Mouse (Mus musculus): ENCODE results near the gene Orc2. TPM values are rescaled to one million over a fixed set of nuclear protein-coding genes. Genes with fewer than 3 reads are reported as not detected.

Orc2 gene
- total and polyA plus RNA-seq, 3 experiments: 56.6 to 233 (median 78.5) TPM

DNA sequence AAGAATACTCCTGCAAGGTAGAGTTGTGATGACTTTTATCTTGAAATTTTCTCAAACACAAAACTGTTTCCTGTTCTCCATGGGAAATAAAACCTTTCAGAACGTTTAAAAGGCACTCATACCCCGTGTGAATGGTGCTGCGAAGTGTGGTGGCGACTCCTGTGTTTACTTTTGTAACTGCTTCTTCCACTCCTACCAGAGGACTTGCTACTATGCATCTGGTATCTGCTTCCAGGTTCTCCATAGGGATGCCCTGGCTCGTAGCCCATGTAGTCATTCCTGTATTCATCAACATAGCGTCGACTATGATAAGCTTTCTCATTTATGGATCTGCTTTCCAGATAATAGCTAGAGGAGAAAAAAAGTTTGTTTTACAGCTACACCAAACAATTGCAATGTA is 83.9 kb downstream of the Orc2 start:
- Histone ChIP-seq H3K4me3 (ENCODE audit: control insufficient read depth in 1 of 2, insufficient read depth in 1 of 2, low read depth in 2 of 2, low read length in 2 of 2) (no peak overlapping the region), H3K79me2 (ENCODE audit: control insufficient read depth, insufficient read depth, low read length, poor library complexity) (peaks cover 34% of the 10 kb centered on the region), H3K27ac (ENCODE audit: control insufficient read depth, low read depth, low read length) (no peak overlapping the region), H3K27me3 (ENCODE audit: control insufficient read depth in 1 of 2, insufficient read depth in 2 of 2, low read length in 2 of 2) (no peaks in the 10 kb centered on the region), H3K36me3 (ENCODE audit: control insufficient read depth in 1 of 2, insufficient read depth in 2 of 2, low read length in 2 of 2) (peaks cover 27 to 45% of the 10 kb centered on the region in 2 experiments), H3K9ac (ENCODE audit: control insufficient read depth, low read depth, low read length, poor library complexity, severe bottlenecking) (no peak overlapping the region), H3K9me3 (replicated peaks; ENCODE audit: insufficient read depth, low read length) (no peaks in the 10 kb centered on the region), H3K4me1 (ENCODE audit: control insufficient read depth in 1 of 2, insufficient read depth in 2 of 2, low read length in 2 of 2) (peaks cover 0 to 5% of the 10 kb centered on the region in 2 experiments; a peak in 1 of 4 replicates)
- TF ChIP-seq CTCF (IDR thresholded peaks at IDR 0.05 in 2 of 3, conservative IDR thresholded peaks at IDR 0.05 in 1 of 3; ENCODE audit: control insufficient read depth in 1 of 3, insufficient read depth in 1 of 3, low read depth in 2 of 3, low read length in 3 of 3, poor library complexity in 1 of 3, severe bottlenecking in 1 of 3) (no peak), POLR2AphosphoS2 (IDR thresholded peaks at IDR 0.05; ENCODE audit: low read length) (no peak), UBTF (IDR thresholded peaks at IDR 0.05; ENCODE audit: borderline replicate concordance, insufficient read depth, low read depth, low read length) (no peak), MAX (IDR thresholded peaks at IDR 0.05; ENCODE audit: low read length) (no peak), MEF2A (IDR thresholded peaks at IDR 0.05; ENCODE audit: extremely low read depth, insufficient replicate concordance, low read depth, low read length, poor library complexity, severe bottlenecking) (no peak), KAT2A (conservative IDR thresholded peaks at IDR 0.05; ENCODE audit: low read depth, low read length) (no peak), MYC (IDR thresholded peaks at IDR 0.05; ENCODE audit: low read depth, low read length) (no peak), NELFE (IDR thresholded peaks at IDR 0.05; ENCODE audit: low read depth, low read length) (no peak), RAD21 (IDR thresholded peaks at IDR 0.05; ENCODE audit: low read depth, low read length) (no peak), TBP (IDR thresholded peaks at IDR 0.05; ENCODE audit: low read depth, low read length) (no peak), MYB (IDR thresholded peaks at IDR 0.05; ENCODE audit: low read depth, low read length) (no peak), SMC3 (IDR thresholded peaks at IDR 0.05; ENCODE audit: low read depth, low read length) (no peak), ZKSCAN1 (IDR thresholded peaks at IDR 0.05; ENCODE audit: low read depth, low read length) (no peak), NRF1 (IDR thresholded peaks at IDR 0.05; ENCODE audit: insufficient read depth, low read depth, low read length, poor library complexity, severe bottlenecking) (no peak), CHD2 (IDR thresholded peaks at IDR 0.05; ENCODE audit: low read length) (no peak), TCF12 (IDR thresholded peaks at IDR 0.05; ENCODE audit: low read depth, low read length) (no peak), ETS1 (IDR thresholded peaks at IDR 0.05; ENCODE audit: low read depth, low read length) (no peak), ZC3H11A (IDR thresholded peaks at IDR 0.05; ENCODE audit: low read depth, low read length) (no peak), BHLHE40 (IDR thresholded peaks at IDR 0.05; ENCODE audit: borderline replicate concordance, low read depth, low read length) (no peak)
- DNase-seq (ENCODE audit: low read depth, low spot score): no peak

DNA sequence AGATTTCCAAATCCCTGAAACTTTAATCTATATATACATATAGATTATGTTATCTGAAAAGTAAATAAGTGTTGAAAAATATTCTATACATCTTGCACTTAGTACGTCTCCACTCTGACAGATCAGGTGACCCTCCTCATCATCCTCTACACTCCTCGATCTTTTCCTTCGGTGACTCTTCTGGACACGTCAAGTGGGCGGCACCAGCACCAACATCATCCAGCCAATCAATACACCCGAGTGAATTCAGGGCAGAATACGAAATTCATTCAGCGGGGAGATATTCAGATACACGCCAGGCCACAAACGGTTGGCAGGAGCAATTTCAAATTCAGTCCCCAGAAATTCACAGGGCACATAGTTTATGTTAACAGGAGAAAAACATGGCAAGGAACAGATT is 84.9 kb downstream of the Orc2 start:
- no peak for DNase-seq (ENCODE audit: low read depth, low spot score)
- TF ChIP-seq HCFC1 (IDR thresholded peaks at IDR 0.05; ENCODE audit: low read depth, low read length): no peak
- TF ChIP-seq USF1 (IDR thresholded peaks at IDR 0.05; ENCODE audit: low read depth, low read length): no peak
- TF ChIP-seq MYC (IDR thresholded peaks at IDR 0.05; ENCODE audit: low read depth, low read length): no peak
- TF ChIP-seq RAD21 (IDR thresholded peaks at IDR 0.05; ENCODE audit: low read depth, low read length): no peak
- TF ChIP-seq TCF12 (IDR thresholded peaks at IDR 0.05; ENCODE audit: low read depth, low read length): no peak
- TF ChIP-seq MEF2A (IDR thresholded peaks at IDR 0.05; ENCODE audit: extremely low read depth, insufficient replicate concordance, low read depth, low read length, poor library complexity, severe bottlenecking): no peak
- TF ChIP-seq NELFE (IDR thresholded peaks at IDR 0.05; ENCODE audit: low read depth, low read length): no peak
- TF ChIP-seq E2F4 (IDR thresholded peaks at IDR 0.05; ENCODE audit: borderline replicate concordance, low read depth, low read length): no peak
- no peak for TF ChIP-seq TAL1 (IDR thresholded peaks at IDR 0.05; ENCODE audit: low read length)
- Histone ChIP-seq H3K36me3 (ENCODE audit: control insufficient read depth in 1 of 2, insufficient read depth in 2 of 2, low read length in 2 of 2) (peaks cover 27 to 52% of the 10 kb centered on the region in 2 experiments), H3K9ac (ENCODE audit: control insufficient read depth, low read depth, low read length, poor library complexity, severe bottlenecking) (no peak overlapping the region), H3K79me2 (ENCODE audit: control insufficient read depth, insufficient read depth, low read length, poor library complexity) (peaks cover 34% of the 10 kb centered on the region), H3K4me3 (ENCODE audit: control insufficient read depth in 1 of 2, insufficient read depth in 1 of 2, low read depth in 2 of 2, low read length in 2 of 2) (no peak overlapping the region), H3K4me1 (ENCODE audit: control insufficient read depth in 1 of 2, insufficient read depth in 2 of 2, low read length in 2 of 2) (peaks cover 0 to 5% of the 10 kb centered on the region in 2 experiments; a peak in 1 of 4 replicates), H3K27ac (ENCODE audit: control insufficient read depth, low read depth, low read length) (no peak overlapping the region), H3K9me3 (replicated peaks; ENCODE audit: insufficient read depth, low read length) (no peaks in the 10 kb centered on the region), H3K27me3 (ENCODE audit: control insufficient read depth in 1 of 2, insufficient read depth in 2 of 2, low read length in 2 of 2) (no peaks in the 10 kb centered on the region)

Measured in MEL (cell line).